Comparison of ENCODE assay signal across 8 mouse cellular contexts in genomic region chr19:24017427-24017826, GRCm38 (mm10). TPM values are rescaled to one million over a fixed set of nuclear protein-coding genes. Genes with fewer than 3 reads are reported as not detected.
DNase-seq lines count a peak whose midpoint lies in the region; ATAC-seq and TF ChIP-seq lines count a peak whose summit lies in the region.

No protein-coding gene starts in this region.

- 0 out of 2 replicates have a peak overlapping the region, but pooled peaks have one; percentile 67 for H3K27ac ChIP-seq in neural tube, embryonic 11.5 days (ENCODE audit: low read depth, low read length)
- peak overlapping the region; percentile 88 for H3K27ac ChIP-seq in heart, adult 2 months
- H3K27ac ChIP-seq in midbrain, embryonic 13.5 days: peak overlapping the region; percentile 55; the same call in 1 of the 2 replicates

- no peaks in the 10 kb centered on the region for H3K27me3 ChIP-seq in neural tube, embryonic 11.5 days (ENCODE audit: control insufficient read depth, insufficient read depth, low read length)
- no peaks in the 10 kb centered on the region for H3K27me3 ChIP-seq in heart, adult 2 months (ENCODE audit: control insufficient read depth, insufficient read depth, low read length)
- no peaks in the 10 kb centered on the region for H3K27me3 ChIP-seq in midbrain, embryonic 13.5 days

- H3K4me2 ChIP-seq in neural tube, embryonic 11.5 days (ENCODE audit: low read depth): no peak overlapping the region
- H3K4me2 ChIP-seq in midbrain, embryonic 13.5 days (replicated peaks): no peak overlapping the region

- peaks cover 2% of the 10 kb centered on the region for H3K79me2 ChIP-seq in heart, adult 2 months (replicated peaks; ENCODE audit: control insufficient read depth, insufficient read depth, low read length)

- no peaks in the 10 kb centered on the region for H3K9me3 ChIP-seq in neural tube, embryonic 11.5 days (ENCODE audit: control insufficient read depth, low read length)
- H3K9me3 ChIP-seq in midbrain, embryonic 13.5 days: no peaks in the 10 kb centered on the region

- TF ChIP-seq EP300 in heart, adult 2 months (IDR thresholded peaks at IDR 0.05; ENCODE audit: insufficient read depth, low read depth, low read length): peak; percentile 87

- TF ChIP-seq CTCF in heart, adult 2 months (IDR thresholded peaks at IDR 0.05): no peak

- H3K36me3 ChIP-seq in neural tube, embryonic 11.5 days (ENCODE audit: control insufficient read depth, insufficient read depth, low read length): no peaks in the 10 kb centered on the region
- peaks cover 8% of the 10 kb centered on the region for H3K36me3 ChIP-seq in heart, adult 2 months (ENCODE audit: control insufficient read depth, insufficient read depth, low read length)
- no peaks in the 10 kb centered on the region for H3K36me3 ChIP-seq in midbrain, embryonic 13.5 days

- H3K9ac ChIP-seq in neural tube, embryonic 11.5 days (ENCODE audit: low read length): no peak overlapping the region
- H3K9ac ChIP-seq in heart, adult 2 months (ENCODE audit: low read depth, low read length): no peak overlapping the region
- no peak overlapping the region for H3K9ac ChIP-seq in midbrain, embryonic 13.5 days (replicated peaks)

- H3K4me1 ChIP-seq in neural tube, embryonic 11.5 days (ENCODE audit: control insufficient read depth, insufficient read depth, low read length): peaks cover 7% of the 10 kb centered on the region
- H3K4me1 ChIP-seq in heart, adult 2 months (ENCODE audit: control insufficient read depth, insufficient read depth, low read length): peaks cover 27% of the 10 kb centered on the region
- H3K4me1 ChIP-seq in midbrain, embryonic 13.5 days (replicated peaks): peaks cover 19% of the 10 kb centered on the region

- intact Hi-C loops in heart, adult 2 months (cut with DNase I): no loop called here

- no peak for ATAC-seq in neural tube, embryonic 11.5 days (ENCODE audit: insufficient read depth, low FRiP score, low TSS enrichment)
- no peak for ATAC-seq in midbrain, embryonic 13.5 days

- no peak overlapping the region for H3K4me3 ChIP-seq in neural tube, embryonic 11.5 days (ENCODE audit: low read depth, low read length)
- no peak overlapping the region for H3K4me3 ChIP-seq in heart, adult 2 months
- H3K4me3 ChIP-seq in midbrain, embryonic 13.5 days (replicated peaks): no peak overlapping the region

- no peak for DNase-seq in neural tube, embryonic 11.5 days (ENCODE audit: low spot score)
- no peak for DNase-seq in neural tube, embryonic 10.5 days (ENCODE audit: extremely low spot score, low spot score)
- peak; percentile 54 to 62 for DNase-seq in heart, adult 2 months
- DNase-seq in kidney, adult 18-20 months: peak; percentile 41
- DNase-seq in layer of hippocampus, postnatal 25 days (ENCODE audit: extremely low spot score in 1 of 2, low spot score in 1 of 2): no peak
- no peak for DNase-seq in left cerebral cortex, adult 9 months (ENCODE audit: low spot score in 2 of 2)
- no peak for DNase-seq in frontal cortex, adult 2 months (ENCODE audit: extremely low spot score in 1 of 2, low spot score in 1 of 2)

- WGBS in neural tube, embryonic 11.5 days: 38% methylated on average over 1 of the region's 1 CpGs
- WGBS in heart, adult 2 months: 0% methylated on average over 1 of the region's 1 CpGs
- 22% methylated on average over 1 of the region's 1 CpGs for WGBS in midbrain, embryonic 13.5 days

- TF ChIP-seq POLR2A in heart, adult 2 months (IDR thresholded peaks at IDR 0.05; ENCODE audit: insufficient read depth, low read depth, low read length): no peak

RNA-seq across cellular contexts. Expression of gene Fam189a2, which starts 13.4 kb away (rescaled TPM):
- 1.9 and 2.4 TPM in 2 replicates for polyA plus RNA-seq in neural tube, embryonic 11.5 days (2014; fragmentation: Nextera tagmentation; extraction: Ambion mirVana)
- 10 to 100 TPM; 51.2 to 55.1 TPM for total RNA-seq in heart, adult 2 months (2021)
- polyA plus RNA-seq in heart, adult 2 months (2012; rRNA removed): 52.0 and 73.9 TPM in 2 replicates
- 1.4 and 1.5 TPM in 2 replicates for polyA plus RNA-seq in midbrain, embryonic 13.5 days (2015; fragmentation: Nextera tagmentation; extraction: Ambion mirVana)
- 1 to 10 TPM; 8.8 to 9.4 TPM for total RNA-seq in layer of hippocampus, postnatal 25 days (2021)
- polyA plus RNA-seq in frontal cortex, adult 2 months (2012; rRNA removed): 17.3 and 17.5 TPM in 2 replicates

Comparison
In these comparisons a context has a peak if more than half of its experiments do, and no peak if none do; other contexts are left out.
1. DNase-seq: peak in heart, adult 2 months (2 of 2) and kidney, adult 18-20 months (single experiment); none in neural tube, embryonic 11.5 days (single experiment), neural tube, embryonic 10.5 days (single experiment), layer of hippocampus, postnatal 25 days (0 of 2), left cerebral cortex, adult 9 months (0 of 2) and frontal cortex, adult 2 months (0 of 2).
2. Peak in every context shown above with its lines, with median percentiles within 50 percentile points of each other: H3K27ac ChIP-seq.